12 mouse cellular contexts compared by ENCODE assay signal in the genomic region with DNA sequence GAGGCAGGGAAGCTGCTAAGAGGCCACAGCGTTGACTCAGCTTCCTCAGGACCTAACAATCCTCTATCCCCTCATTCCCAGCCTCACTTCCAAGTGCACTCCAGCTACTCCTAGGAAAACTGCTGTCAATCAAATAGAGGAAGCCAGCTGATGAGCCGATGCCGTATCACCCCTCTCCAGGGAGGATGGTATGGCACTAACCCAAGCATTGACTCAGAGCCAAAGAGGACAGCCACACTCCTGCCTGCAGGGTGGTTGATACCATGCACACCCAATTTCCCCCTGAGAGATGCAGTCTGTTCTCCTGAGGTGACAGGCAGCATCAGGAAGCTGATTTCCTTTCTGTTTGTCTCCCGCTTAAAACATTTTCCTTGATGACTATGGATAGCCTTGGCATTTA.
A peak's percentile ranks its signal among the peaks of the same experiment; 100 is the strongest.
DNase-seq lines count a peak whose midpoint lies in the region; ATAC-seq and TF ChIP-seq lines count a peak whose summit lies in the region.
"Had no signal": no experiment of that assay in that cellular context is flagged by ENCODE, and none has a peak within 500 bp of the region (broad histone marks: within the 10 kb centered on the region; RNA-seq: fewer than 3 reads in every experiment).

No protein-coding gene starts in this region.

- no peaks in the 10 kb centered on the region for H3K36me3 ChIP-seq in heart, adult 2 months (ENCODE audit: control insufficient read depth, insufficient read depth, low read length)
- H3K36me3 ChIP-seq in midbrain, embryonic 15.5 days (replicated peaks) = no peaks in the 10 kb centered on the region
- H3K36me3 ChIP-seq in midbrain, embryonic 10.5 days = no peaks in the 10 kb centered on the region; the same call in 1 of the 2 replicates
- H3K36me3 ChIP-seq: embryonic facial prominence, embryonic 13.5 days had no signal

- no peak for TF ChIP-seq CTCF in heart, adult 2 months (IDR thresholded peaks at IDR 0.05)

- intact Hi-C loops in heart, adult 2 months (cut with DNase I) = no loop called here

- H3K4me2 ChIP-seq in midbrain, embryonic 15.5 days = no peak overlapping the region
- H3K4me2 ChIP-seq: embryonic facial prominence, embryonic 13.5 days had no signal

- H3K9me3 ChIP-seq in midbrain, embryonic 15.5 days = no peaks in the 10 kb centered on the region
- no peaks in the 10 kb centered on the region for H3K9me3 ChIP-seq in midbrain, embryonic 10.5 days (replicated peaks)
- H3K9me3 ChIP-seq: embryonic facial prominence, embryonic 13.5 days had no signal

- no peaks in the 10 kb centered on the region for H3K4me1 ChIP-seq in heart, adult 2 months (ENCODE audit: control insufficient read depth, insufficient read depth, low read length)
- H3K4me1 ChIP-seq in midbrain, embryonic 15.5 days = peaks cover 6% of the 10 kb centered on the region; the same call in 1 of the 2 replicates
- no peaks in the 10 kb centered on the region for H3K4me1 ChIP-seq in midbrain, embryonic 10.5 days
- H3K4me1 ChIP-seq: embryonic facial prominence, embryonic 13.5 days had no signal

- TF ChIP-seq POLR2A in heart, adult 2 months (IDR thresholded peaks at IDR 0.05; ENCODE audit: insufficient read depth, low read depth, low read length) = no peak

- H3K9ac ChIP-seq in heart, adult 2 months (ENCODE audit: low read depth, low read length) = no peak overlapping the region
- H3K9ac ChIP-seq in midbrain, embryonic 15.5 days = no peak overlapping the region
- H3K9ac ChIP-seq: embryonic facial prominence, embryonic 13.5 days; liver, embryonic 14.5 days had no signal

- no peak overlapping the region for H3K27ac ChIP-seq in heart, adult 2 months
- H3K27ac ChIP-seq in midbrain, embryonic 15.5 days = no peak overlapping the region
- no peak overlapping the region for H3K27ac ChIP-seq in midbrain, embryonic 10.5 days (replicated peaks)
- H3K27ac ChIP-seq: embryonic facial prominence, embryonic 13.5 days; liver, embryonic 14.5 days had no signal

- WGBS in heart, adult 2 months = 36% methylated on average over 4 of the region's 4 CpGs
- WGBS in midbrain, embryonic 15.5 days = 69% methylated on average over 4 of the region's 4 CpGs
- WGBS in midbrain, embryonic 10.5 days = 92% methylated on average over 4 of the region's 4 CpGs

- no peaks in the 10 kb centered on the region for H3K79me2 ChIP-seq in heart, adult 2 months (replicated peaks; ENCODE audit: control insufficient read depth, insufficient read depth, low read length)

- no peak for TF ChIP-seq EP300 in heart, adult 2 months (IDR thresholded peaks at IDR 0.05; ENCODE audit: insufficient read depth, low read depth, low read length)

- DNase-seq in heart, adult 11 months = peak; percentile 61
- DNase-seq in heart, adult 2 months = no peak
- DNase-seq in midbrain, embryonic 10.5 days (ENCODE audit: low spot score) = no peak
- no peak for DNase-seq in urinary bladder, postnatal 25 days (ENCODE audit: low spot score)
- DNase-seq in layer of hippocampus, postnatal 10 days (ENCODE audit: low spot score in 2 of 2) = no peak
- DNase-seq: heart, postnatal 10 days; kidney, postnatal 25 days; thymus, postnatal 36 days had no signal

- no peaks in the 10 kb centered on the region for H3K27me3 ChIP-seq in heart, adult 2 months (ENCODE audit: control insufficient read depth, insufficient read depth, low read length)
- H3K27me3 ChIP-seq in midbrain, embryonic 15.5 days (replicated peaks) = no peaks in the 10 kb centered on the region
- H3K27me3 ChIP-seq in midbrain, embryonic 10.5 days (ENCODE audit: low read depth, poor library complexity, severe bottlenecking) = no peaks in the 10 kb centered on the region
- H3K27me3 ChIP-seq: embryonic facial prominence, embryonic 13.5 days had no signal

- 0 out of 2 replicates have a peak, but pooled peaks have one; percentile 30 for ATAC-seq in midbrain, embryonic 15.5 days (replicated peaks)
- peak; percentile 93 for ATAC-seq in erythroblast, adult 5-6 weeks (replicated peaks; ENCODE audit: low FRiP score, poor library complexity, severe bottlenecking)

- no peak overlapping the region for H3K4me3 ChIP-seq in heart, adult 2 months
- no peak overlapping the region for H3K4me3 ChIP-seq in midbrain, embryonic 15.5 days
- no peak overlapping the region for H3K4me3 ChIP-seq in midbrain, embryonic 10.5 days
- H3K4me3 ChIP-seq: embryonic facial prominence, embryonic 13.5 days had no signal
